Mouse (Mus musculus) cerebellum, adult 2 months (tissue): Measurements from ENCODE around the gene Dip2c.

Source experiments
- CTCF ChIP-seq: fragments of 200-500 bp; IDR thresholded peaks from 2 replicates; pipeline ENCODE4 v1.5.1; 2011; ENCODE audit warnings: low read depth, mild to moderate bottlenecking, control low read depth, low read length, moderate library complexity, borderline replicate concordance; ENCODE audit not compliant: insufficient read depth
- POLR2A ChIP-seq: fragments of 200-500 bp; IDR thresholded peaks from 2 replicates; pipeline ENCODE4 v1.6.1; 2011; ENCODE audit warnings: low read length, control low read depth, borderline replicate concordance; ENCODE audit not compliant: insufficient read depth

GRCm38 (mm10) chr13:9265516-9265915 is 10.8 kb upstream of the Dip2c start:
- TF ChIP-seq CTCF (no peak), POLR2A (no peak)
